Mouse (Mus musculus) limb, embryonic 14.5 days (tissue): ENCODE measurements around the gene Slc30a2. TPM values are rescaled to one million over a fixed set of nuclear protein-coding genes. Genes with fewer than 3 reads are reported as not detected.

Experiments used
- ATAC-seq: fragments of 200-750 bp; cut with Nextera tagmentation; 2 replicates; pipeline ENCODE4 v1.8.0; 2017; ENCODE audit warnings: low read depth, moderate number of reproducible peaks, moderate TSS enrichment; ENCODE audit not compliant: low FRiP score
- DNase-seq: peaks from one replicate; pipeline ENCODE4 v3.0.0-alpha.2; 2015; ENCODE audit warnings: low spot score
- H3K27ac ChIP-seq: fragments of 300-500 bp; sonication (generic); replicated peaks from 2 replicates; pipeline ENCODE4 v1.5.1; 2014; ENCODE audit warnings: low read depth, mild to moderate bottlenecking, low read length, moderate library complexity, mixed read lengths
- H3K27me3 ChIP-seq: fragments of 300-500 bp; sonication (generic); 2 replicates; pipeline ENCODE4 v1.6.1; 2014; ENCODE audit warnings: low read length, mixed read lengths; ENCODE audit not compliant: control insufficient read depth, insufficient read depth
- H3K36me3 ChIP-seq: fragments of 300-500 bp; sonication (generic); 2 replicates; pipeline ENCODE4 v1.6.1; 2014; ENCODE audit warnings: mild to moderate bottlenecking, low read length, moderate library complexity, mixed read lengths; ENCODE audit not compliant: control insufficient read depth, insufficient read depth
- H3K4me1 ChIP-seq: fragments of 300-500 bp; sonication (generic); 2 replicates; pipeline ENCODE4 v1.6.1; 2014; ENCODE audit warnings: antibody characterized with exemption, low read length, mixed read lengths; ENCODE audit not compliant: control insufficient read depth, insufficient read depth
- H3K4me2 ChIP-seq: fragments of 300-500 bp; sonication (generic); replicated peaks from 2 replicates; pipeline ENCODE4 v1.6.1; 2014; ENCODE audit warnings: low read depth, mild to moderate bottlenecking, low read length, moderate library complexity; ENCODE audit not compliant: severe bottlenecking
- H3K4me3 ChIP-seq: fragments of 300-500 bp; sonication (generic); replicated peaks from 2 replicates; pipeline ENCODE4 v1.5.1; 2014; ENCODE audit warnings: low read length
- H3K9ac ChIP-seq: fragments of 300-500 bp; sonication (generic); 2 replicates; pipeline ENCODE4 v1.6.1; 2014; ENCODE audit warnings: mild to moderate bottlenecking, low read depth, low read length, moderate library complexity; ENCODE audit not compliant: severe bottlenecking
- H3K9me3 ChIP-seq: fragments of 300-500 bp; sonication (generic); 2 replicates; pipeline ENCODE4 v1.6.1; 2016; ENCODE audit warnings: low read length; ENCODE audit not compliant: control insufficient read depth
- POLR2A ChIP-seq: fragments of 200-500 bp; IDR thresholded peaks from 2 replicates; pipeline ENCODE4 v1.8.0; 2012; ENCODE audit warnings: inconsistent platforms, mild to moderate bottlenecking, moderate library complexity, borderline replicate concordance; ENCODE audit not compliant: insufficient read depth, insufficient read length; ENCODE audit errors: extremely low read depth
- WGBS: fragments of 180-500 bp; shearing (Covaris S2); extraction: QIAGEN DNeasy Blood & Tissue Kit; methylation state at CpG from one replicate; pipeline ENCODE4 v1.1.7; 2014; 5-methylcytosine and 5-hydroxymethylcytosine counted together
- polyA plus RNA-seq, 2 experiments: library from polyadenylated mRNA; depleted of rRNA in 1 of 2; stranded (reverse) in 1 of 2; unstranded in 1 of 2; fragments of >200 nt; fragmentation: Nextera tagmentation in 1 of 2; extraction: Ambion mirVana in 1 of 2; gene quantifications; 2 replicates each; pipeline versions ENCODE4 v1.2.1 to v1.2.3; 2012 to 2014

The Slc30a2 gene
- polyA plus RNA-seq, 2 experiments, result 0.21 to 0.78 TPM

GRCm38 (mm10) chr4:134314081-134314655 is 28.8 kb upstream of the Slc30a2 start:
- H3K27me3 ChIP-seq, result no peaks in the 10 kb centered on the region
- no peaks in the 10 kb centered on the region for H3K36me3 ChIP-seq
- H3K27ac ChIP-seq, result no peak overlapping the region
- H3K4me2 ChIP-seq, result no peak overlapping the region
- ATAC-seq, result no peak
- H3K4me3 ChIP-seq, result no peak overlapping the region
- peaks cover 7% of the 10 kb centered on the region; the same call in 1 of the 2 replicates for H3K4me1 ChIP-seq
- no peak for DNase-seq
- H3K9me3 ChIP-seq, result no peaks in the 10 kb centered on the region; the same call in 1 of the 2 replicates
- no peak for TF ChIP-seq POLR2A
- no peak overlapping the region for H3K9ac ChIP-seq
- 76% methylated on average over 4 of the region's 4 CpGs for WGBS

- H3K9me3 ChIP-seq, result no peaks in the 10 kb centered on the region; the same call in 1 of the 2 replicates
- WGBS, result 29% methylated on average over 11 of the region's 11 CpGs
- H3K27me3 ChIP-seq, result no peaks in the 10 kb centered on the region
- no peak within 1 kb of the TSS for H3K4me3 ChIP-seq
- H3K9ac ChIP-seq, result no peak within 1 kb of the TSS
- H3K27ac ChIP-seq, result no peak within 1 kb of the TSS
- peak; percentile 20 for DNase-seq
- no peaks in the 10 kb centered on the region for H3K36me3 ChIP-seq
- ATAC-seq, result peak; percentile 58
- no peak for TF ChIP-seq POLR2A
- no peak within 1 kb of the TSS; the same call in 1 of the 2 replicates for H3K4me2 ChIP-seq
- peaks cover 7% of the 10 kb centered on the region; the same call in 1 of the 2 replicates for H3K4me1 ChIP-seq
These were observed 28.1 kb upstream of the Slc30a2 start, which contains the start of gene Trim63 for GRCm38 (mm10) chr4:134314876-134315275. TSS of gene Trim63 (plus strand) at chr4:134315120.

GRCm38 (mm10) chr4:134315470-134315869 is 27.5 kb upstream of the Slc30a2 start:
- DNase-seq, result no peak
- H3K9ac ChIP-seq, result no peak overlapping the region
- no peak overlapping the region for H3K4me2 ChIP-seq
- no peaks in the 10 kb centered on the region; the same call in 1 of the 2 replicates for H3K9me3 ChIP-seq
- no peak overlapping the region for H3K27ac ChIP-seq
- no peak for ATAC-seq
- H3K36me3 ChIP-seq, result no peaks in the 10 kb centered on the region
- no peak overlapping the region for H3K4me3 ChIP-seq
- no peaks in the 10 kb centered on the region for H3K27me3 ChIP-seq
- WGBS, result 70% methylated on average over 9 of the region's 9 CpGs
- no peak for TF ChIP-seq POLR2A
- H3K4me1 ChIP-seq, result peaks cover 7% of the 10 kb centered on the region; the same call in 1 of the 2 replicates

GRCm38 (mm10) chr4:134316390-134316789 is 26.6 kb upstream of the Slc30a2 start:
- H3K4me1 ChIP-seq, result peaks cover 7% of the 10 kb centered on the region; the same call in 1 of the 2 replicates
- H3K4me2 ChIP-seq, result no peak overlapping the region
- H3K36me3 ChIP-seq, result no peaks in the 10 kb centered on the region
- DNase-seq (no peak), ATAC-seq (no peak)
- no peaks in the 10 kb centered on the region for H3K27me3 ChIP-seq
- no peak overlapping the region for H3K9ac ChIP-seq
- TF ChIP-seq POLR2A, result no peak
- H3K9me3 ChIP-seq, result no peaks in the 10 kb centered on the region; the same call in 1 of the 2 replicates
- H3K4me3 ChIP-seq, result no peak overlapping the region
- 42% methylated on average over 16 of the region's 16 CpGs for WGBS
- no peak overlapping the region for H3K27ac ChIP-seq

- H3K9ac ChIP-seq, result no peak overlapping the region
- ATAC-seq (no peak), DNase-seq (no peak)
- H3K9me3 ChIP-seq, result no peaks in the 10 kb centered on the region
- no peaks in the 10 kb centered on the region for H3K27me3 ChIP-seq
- H3K36me3 ChIP-seq, result no peaks in the 10 kb centered on the region
- no peak for TF ChIP-seq POLR2A
- 83% methylated on average over 5 of the region's 5 CpGs for WGBS
- no peak overlapping the region for H3K4me2 ChIP-seq
- no peak overlapping the region for H3K4me3 ChIP-seq
- peaks cover 7% of the 10 kb centered on the region; the same call in 1 of the 2 replicates for H3K4me1 ChIP-seq
- no peak overlapping the region for H3K27ac ChIP-seq
These were observed 23.9 kb upstream of the Slc30a2 start for GRCm38 (mm10) chr4:134319074-134319473.
